Mouse (Mus musculus) midbrain, embryonic 15.5 days (tissue): ENCODE results near the gene Fam171a2. TPM values are rescaled to one million over a fixed set of nuclear protein-coding genes. Genes with fewer than 3 reads are reported as not detected.

Experiments
- ATAC-seq: fragments of 200-750 bp; cut with Nextera tagmentation; replicated peaks from 2 replicates; pipeline ENCODE4 v1.8.0; 2017; ENCODE audit warnings: moderate TSS enrichment
- H3K27ac ChIP-seq: fragments of 300-500 bp; sonication (generic); 2 replicates; pipeline ENCODE4 v1.5.1; 2015; ENCODE audit warnings: mild to moderate bottlenecking, inconsistent platforms
- H3K27me3 ChIP-seq: fragments of 300-500 bp; sonication (generic); replicated peaks from 2 replicates; pipeline ENCODE4 v1.6.1; 2015; ENCODE audit warnings: inconsistent platforms
- H3K36me3 ChIP-seq: fragments of 300-500 bp; sonication (generic); replicated peaks from 2 replicates; pipeline ENCODE4 v1.6.1; 2015; ENCODE audit warnings: inconsistent platforms
- H3K4me1 ChIP-seq: fragments of 300-500 bp; sonication (generic); 2 replicates; pipeline ENCODE4 v1.6.1; 2015; ENCODE audit warnings: inconsistent platforms
- H3K4me2 ChIP-seq: fragments of 300-500 bp; sonication (generic); 2 replicates; pipeline ENCODE4 v1.6.1; 2015; ENCODE audit warnings: inconsistent platforms, mild to moderate bottlenecking, moderate library complexity
- H3K4me3 ChIP-seq: fragments of 300-500 bp; sonication (generic); 2 replicates; pipeline ENCODE4 v1.5.1; 2015; ENCODE audit warnings: mild to moderate bottlenecking, inconsistent platforms
- H3K9ac ChIP-seq: fragments of 300-500 bp; sonication (generic); 2 replicates; pipeline ENCODE4 v1.6.1; 2015; ENCODE audit warnings: mild to moderate bottlenecking, inconsistent platforms
- H3K9me3 ChIP-seq: fragments of 300-500 bp; sonication (generic); 2 replicates; pipeline ENCODE4 v1.6.1; 2016; ENCODE audit warnings: inconsistent platforms
- WGBS: fragments of 180-500 bp; shearing (Covaris S2); methylation state at CpG from one replicate; pipeline ENCODE4 v1.1.7; 2015; ENCODE audit warnings: mixed read lengths; 5-methylcytosine and 5-hydroxymethylcytosine counted together
- polyA plus RNA-seq: library from polyadenylated mRNA; unstranded; fragments of >200 nt; fragmentation: Nextera tagmentation; extraction: Ambion mirVana; gene quantifications from 2 replicates; pipeline ENCODE4 v1.2.1, GENCODE M21; 2015

The Fam171a2 gene
- polyA plus RNA-seq, 1 experiment from 2014 or later, result 28.7 TPM

- 0% methylated on average over 7 of the region's 7 CpGs for WGBS
- no peaks in the 10 kb centered on the region for H3K9me3 ChIP-seq
- H3K4me3 ChIP-seq, result peak overlapping the region; percentile 50
- peak; percentile 55; the same call in 1 of the 2 replicates for ATAC-seq
- H3K27ac ChIP-seq, result peak overlapping the region; percentile 68
- peak overlapping the region; percentile 81 for H3K4me2 ChIP-seq
- peaks cover 29% of the 10 kb centered on the region for H3K4me1 ChIP-seq
- peak overlapping the region; percentile 50 for H3K9ac ChIP-seq
- peaks cover 19% of the 10 kb centered on the region for H3K36me3 ChIP-seq
- no peaks in the 10 kb centered on the region for H3K27me3 ChIP-seq
These were observed 16.4 kb downstream of the Fam171a2 start for GRCm38 (mm10) chr11:102431018-102431645.

GRCm38 (mm10) chr11:102430121-102431017 is 17.1 kb downstream of the Fam171a2 start, which contains the start of gene Grn:
Gene Grn (plus strand): TSS chr11:102430315.
- peaks cover 29% of the 10 kb centered on the region for H3K4me1 ChIP-seq
- ATAC-seq, result peak; percentile 90
- H3K27me3 ChIP-seq, result no peaks in the 10 kb centered on the region
- H3K27ac ChIP-seq, result peak within 1 kb of the TSS; percentile 68
- peak within 1 kb of the TSS; percentile 81 for H3K4me2 ChIP-seq
- peaks cover 12% of the 10 kb centered on the region for H3K36me3 ChIP-seq
- H3K4me3 ChIP-seq, result peak within 1 kb of the TSS; percentile 50
- H3K9me3 ChIP-seq, result no peaks in the 10 kb centered on the region
- peak within 1 kb of the TSS; percentile 50 for H3K9ac ChIP-seq
- under 1% methylated on average over 29 of the region's 29 CpGs for WGBS

GRCm38 (mm10) chr11:102429551-102429950 is 17.9 kb downstream of the Fam171a2 start:
- H3K27ac ChIP-seq, result peak overlapping the region; percentile 68; the same call in 1 of the 2 replicates
- ATAC-seq, result no peak
- 44% methylated on average over 3 of the region's 3 CpGs for WGBS

GRCm38 (mm10) chr11:102428981-102429540 is 18.4 kb downstream of the Fam171a2 start:
- Histone ChIP-seq H3K4me2 (peak overlapping the region; percentile 81; the same call in 1 of the 2 replicates), H3K4me3 (no peak overlapping the region)
- WGBS, result 72% methylated on average over 8 of the region's 8 CpGs

More at GRCm38 (mm10) chr11:102429551-102429950, 17.9 kb downstream of the Fam171a2 start:
- peaks cover 29% of the 10 kb centered on the region for H3K4me1 ChIP-seq
- peak overlapping the region; percentile 50 for H3K4me3 ChIP-seq
- no peaks in the 10 kb centered on the region for H3K27me3 ChIP-seq
- H3K36me3 ChIP-seq, result peaks cover 4% of the 10 kb centered on the region; the same call in 1 of the 2 replicates
- peak overlapping the region; percentile 39; the same call in 1 of the 2 replicates for H3K9ac ChIP-seq
- H3K9me3 ChIP-seq, result no peaks in the 10 kb centered on the region
- peak overlapping the region; percentile 81 for H3K4me2 ChIP-seq

DNA sequence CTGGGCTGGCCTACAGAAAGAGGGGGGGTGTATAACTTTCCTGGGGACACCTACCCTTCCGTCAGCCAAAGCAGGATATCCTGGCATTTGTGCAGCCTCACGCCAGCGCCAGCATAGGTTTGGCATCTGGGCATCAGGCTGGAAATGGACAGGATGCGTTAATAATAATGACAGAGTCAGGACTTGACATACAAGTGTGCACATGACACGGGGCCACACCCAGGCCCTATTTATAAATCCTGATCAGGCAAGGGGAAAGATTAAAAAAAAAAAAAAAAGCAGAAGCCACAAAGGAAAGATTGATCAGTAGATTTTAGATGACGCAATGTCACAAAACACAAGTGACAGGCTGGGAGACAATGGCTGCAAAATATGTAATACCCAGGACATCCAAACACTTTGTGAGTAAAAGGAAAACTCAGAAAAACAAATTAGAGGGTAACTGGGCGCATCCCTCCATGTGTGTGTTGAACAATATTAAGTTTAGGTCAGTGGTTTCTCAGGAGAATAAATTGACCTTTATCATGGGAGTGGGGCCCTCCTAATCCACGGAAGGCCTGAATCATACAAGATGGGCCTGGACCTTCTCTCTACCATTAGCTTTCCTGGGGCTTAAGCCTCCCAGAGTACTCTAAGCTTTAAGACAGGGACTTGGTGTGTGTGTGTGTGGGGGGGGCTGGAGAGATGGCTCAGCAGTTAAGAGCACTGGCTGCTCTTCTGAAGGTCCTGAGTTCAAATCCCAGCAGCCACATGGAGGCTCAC is 21.7 kb downstream of the Fam171a2 start:
- H3K36me3 ChIP-seq, result no peaks in the 10 kb centered on the region
- H3K9me3 ChIP-seq, result no peaks in the 10 kb centered on the region
- H3K27ac ChIP-seq, result no peak overlapping the region
- no peaks in the 10 kb centered on the region for H3K27me3 ChIP-seq
- H3K9ac ChIP-seq, result no peak overlapping the region
- peaks cover 12% of the 10 kb centered on the region for H3K4me1 ChIP-seq
- ATAC-seq, result no peak
- no peak overlapping the region for H3K4me2 ChIP-seq
- 87% methylated on average over 8 of the region's 8 CpGs for WGBS
- H3K4me3 ChIP-seq, result no peak overlapping the region

More at GRCm38 (mm10) chr11:102428981-102429540, 18.4 kb downstream of the Fam171a2 start:
- H3K9me3 ChIP-seq, result no peaks in the 10 kb centered on the region
- H3K27me3 ChIP-seq, result no peaks in the 10 kb centered on the region
- H3K27ac ChIP-seq, result no peak overlapping the region
- no peak overlapping the region for H3K9ac ChIP-seq
- no peak for ATAC-seq
- H3K36me3 ChIP-seq, result 0 out of 2 replicates have a peak, but pooled peaks cover 3% of the 10 kb centered on the region
- H3K4me1 ChIP-seq, result peaks cover 26% of the 10 kb centered on the region

- no peak overlapping the region for H3K9ac ChIP-seq
- H3K27ac ChIP-seq, result no peak overlapping the region
- no peaks in the 10 kb centered on the region for H3K9me3 ChIP-seq
- ATAC-seq, result no peak
- H3K4me3 ChIP-seq, result no peak overlapping the region
- H3K4me1 ChIP-seq, result peaks cover 5% of the 10 kb centered on the region
- no peak overlapping the region for H3K4me2 ChIP-seq
- no peaks in the 10 kb centered on the region for H3K36me3 ChIP-seq
- H3K27me3 ChIP-seq, result no peaks in the 10 kb centered on the region
- WGBS, result 82% methylated on average over 6 of the region's 6 CpGs
These were observed 22.8 kb downstream of the Fam171a2 start for GRCm38 (mm10) chr11:102424666-102425065.

GRCm38 (mm10) chr11:102421559-102421958 is 25.9 kb downstream of the Fam171a2 start:
- Histone ChIP-seq H3K4me1 (no peaks in the 10 kb centered on the region), H3K9ac (no peak overlapping the region), H3K4me2 (no peak overlapping the region), H3K36me3 (no peaks in the 10 kb centered on the region), H3K9me3 (no peaks in the 10 kb centered on the region), H3K27ac (no peak overlapping the region), H3K4me3 (no peak overlapping the region), H3K27me3 (no peaks in the 10 kb centered on the region)
- WGBS, result 64% methylated on average over 8 of the region's 8 CpGs
- ATAC-seq, result no peak

GRCm38 (mm10) chr11:102418887-102419286 is 28.6 kb downstream of the Fam171a2 start:
- Histone ChIP-seq H3K4me1 (no peaks in the 10 kb centered on the region), H3K36me3 (no peaks in the 10 kb centered on the region), H3K9ac (no peak overlapping the region), H3K27ac (no peak overlapping the region), H3K4me2 (no peak overlapping the region), H3K4me3 (no peak overlapping the region), H3K27me3 (no peaks in the 10 kb centered on the region), H3K9me3 (no peaks in the 10 kb centered on the region)
- ATAC-seq, result no peak

- H3K36me3 ChIP-seq, result no peaks in the 10 kb centered on the region
- WGBS, result 91% methylated on average over 1 of the region's 1 CpGs
- no peaks in the 10 kb centered on the region for H3K27me3 ChIP-seq
- no peak overlapping the region for H3K9ac ChIP-seq
- H3K27ac ChIP-seq, result no peak overlapping the region
- no peaks in the 10 kb centered on the region for H3K4me1 ChIP-seq
- no peak overlapping the region for H3K4me3 ChIP-seq
- no peak for ATAC-seq
- no peaks in the 10 kb centered on the region for H3K9me3 ChIP-seq
- H3K4me2 ChIP-seq, result no peak overlapping the region
These were observed 30.3 kb downstream of the Fam171a2 start for GRCm38 (mm10) chr11:102417160-102417559.

GRCm38 (mm10) chr11:102415034-102415802 is 32.3 kb downstream of the Fam171a2 start:
- no peaks in the 10 kb centered on the region for H3K27me3 ChIP-seq
- H3K4me1 ChIP-seq, result no peaks in the 10 kb centered on the region
- no peak overlapping the region for H3K9ac ChIP-seq
- no peaks in the 10 kb centered on the region for H3K36me3 ChIP-seq
- no peaks in the 10 kb centered on the region for H3K9me3 ChIP-seq
- ATAC-seq, result no peak
- WGBS, result 70% methylated on average over 10 of the region's 10 CpGs
- H3K27ac ChIP-seq, result no peak overlapping the region
- no peak overlapping the region for H3K4me2 ChIP-seq
- H3K4me3 ChIP-seq, result no peak overlapping the region

DNA sequence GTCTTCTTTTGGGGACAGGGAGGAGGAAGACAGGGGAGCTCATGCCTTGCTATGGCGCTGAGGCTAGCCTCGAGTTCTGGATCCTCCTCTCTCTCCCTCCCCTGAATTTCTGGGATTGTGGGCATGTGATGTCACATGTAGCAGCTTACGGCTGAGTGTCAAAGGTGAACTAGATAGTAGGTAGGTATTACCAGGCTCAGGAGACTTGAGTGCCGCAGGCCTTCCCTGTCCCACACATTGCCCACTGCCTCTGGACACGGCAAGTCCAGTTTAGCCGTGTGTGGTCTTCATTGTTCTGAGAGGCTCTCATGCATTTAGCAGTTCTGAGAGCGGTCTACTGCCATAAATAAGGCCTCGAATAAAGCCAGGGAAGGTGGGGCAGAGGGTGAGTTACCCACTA is 34.4 kb downstream of the Fam171a2 start:
- WGBS, result 78% methylated on average over 8 of the region's 8 CpGs
- Histone ChIP-seq H3K9me3 (no peaks in the 10 kb centered on the region), H3K4me1 (peaks cover 8% of the 10 kb centered on the region), H3K9ac (no peak overlapping the region), H3K4me3 (no peak overlapping the region), H3K27me3 (no peaks in the 10 kb centered on the region), H3K4me2 (no peak overlapping the region), H3K27ac (no peak overlapping the region), H3K36me3 (no peaks in the 10 kb centered on the region)
- no peak for ATAC-seq
